ENCODE assay signal across 15 mouse cellular contexts in the genomic region with DNA sequence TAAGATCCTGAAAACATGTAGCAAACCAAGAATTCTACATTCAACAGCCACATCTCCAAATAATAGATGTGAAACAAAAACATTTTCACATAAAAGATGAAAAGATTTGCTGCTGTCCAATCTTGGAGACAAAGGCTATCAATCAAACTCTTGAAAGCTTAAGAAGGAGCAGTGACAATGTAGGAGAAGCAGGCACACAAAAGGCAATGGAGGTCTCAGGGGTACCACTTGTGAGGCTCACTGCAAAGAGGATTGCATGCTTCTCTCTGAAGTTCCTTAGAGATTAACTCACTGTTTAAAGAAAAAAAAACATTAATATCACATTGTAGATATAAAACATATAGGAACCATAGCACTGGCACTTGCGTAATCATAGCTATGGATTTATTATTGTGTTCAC.
"Had no signal": no experiment of that assay in that cellular context is flagged by ENCODE, and none has a peak within 500 bp of the region (broad histone marks: within the 10 kb centered on the region; RNA-seq: fewer than 3 reads in every experiment).

No protein-coding gene starts in this region.

- H3K27ac ChIP-seq: neural tube, embryonic 13.5 days; neural tube, embryonic 15.5 days; stomach, embryonic 15.5 days; stomach, postnatal 0 days had no signal

- H3K4me2 ChIP-seq: lung, embryonic 14.5 days; neural tube, embryonic 13.5 days; neural tube, embryonic 15.5 days; stomach, embryonic 15.5 days had no signal

- H3K27me3 ChIP-seq: neural tube, embryonic 13.5 days; neural tube, embryonic 15.5 days; stomach, embryonic 15.5 days had no signal

- H3K4me3 ChIP-seq: myocyte; neural tube, embryonic 13.5 days; neural tube, embryonic 15.5 days; stomach, embryonic 15.5 days had no signal

- H3K9me3 ChIP-seq: neural tube, embryonic 13.5 days; neural tube, embryonic 15.5 days; stomach, embryonic 15.5 days had no signal

- H3K9ac ChIP-seq: lung, embryonic 14.5 days; neural tube, embryonic 13.5 days; neural tube, embryonic 15.5 days; stomach, embryonic 15.5 days had no signal

- H3K4me1 ChIP-seq: neural tube, embryonic 13.5 days; neural tube, embryonic 15.5 days; stomach, embryonic 15.5 days had no signal

- ATAC-seq: midbrain, embryonic 16.5 days had no signal

- H3K36me3 ChIP-seq: neural tube, embryonic 13.5 days; neural tube, embryonic 15.5 days; stomach, embryonic 15.5 days had no signal

- DNase-seq: lung, adult 18-20 months; lung, embryonic 14.5 days; lung, postnatal 10 days; lung, postnatal 4 days; midbrain, embryonic 14.5 days; right cerebral cortex, postnatal 14 days; thymus, adult 2 months; thymus, postnatal 25 days; thymus, postnatal 4 days had no signal
